Mouse (Mus musculus): Measurements from ENCODE around the gene Prss12. TPM values are rescaled to one million over a fixed set of nuclear protein-coding genes. Genes with fewer than 3 reads are reported as not detected.
A peak's percentile ranks its signal among the peaks of the same experiment; 100 is the strongest.

Prss12 gene
- 0.63 and 1.00 TPM in 2 replicates for polyA plus RNA-seq (2016; fragmentation: Nextera tagmentation; extraction: Ambion mirVana)

- Histone ChIP-seq H3K4me1 (peaks cover 22% of the 10 kb centered on the region), H3K27me3 (ENCODE audit: poor library complexity, severe bottlenecking) (peaks cover 61% of the 10 kb centered on the region), H3K27ac (peak within 1 kb of the TSS; percentile 81), H3K4me3 (peak within 1 kb of the TSS; percentile 80), H3K36me3 (replicated peaks) (no peaks in the 10 kb centered on the region), H3K9me3 (no peaks in the 10 kb centered on the region)
- under 1% methylated on average over 83 of the region's 84 CpGs for WGBS
- peak; percentile 43 for DNase-seq (ENCODE audit: extremely low spot score, low spot score)
Measured at GRCm38 (mm10) chr3:123446708-123447537, at the start of gene Prss12. Prss12 (plus strand) TSS chr3:123446913.

GRCm38 (mm10) chr3:123397562-123398481 is 48.9 kb upstream of the Prss12 start:
- H3K27me3 ChIP-seq (ENCODE audit: poor library complexity, severe bottlenecking), result no peaks in the 10 kb centered on the region
- no peaks in the 10 kb centered on the region for H3K9me3 ChIP-seq
- no peaks in the 10 kb centered on the region for H3K36me3 ChIP-seq (replicated peaks)
- H3K27ac ChIP-seq, result no peak overlapping the region
- WGBS, result 82% methylated on average over 9 of the region's 9 CpGs
- no peaks in the 10 kb centered on the region for H3K4me1 ChIP-seq
- no peak for DNase-seq (ENCODE audit: extremely low spot score, low spot score)
- H3K4me3 ChIP-seq, result no peak overlapping the region

DNA sequence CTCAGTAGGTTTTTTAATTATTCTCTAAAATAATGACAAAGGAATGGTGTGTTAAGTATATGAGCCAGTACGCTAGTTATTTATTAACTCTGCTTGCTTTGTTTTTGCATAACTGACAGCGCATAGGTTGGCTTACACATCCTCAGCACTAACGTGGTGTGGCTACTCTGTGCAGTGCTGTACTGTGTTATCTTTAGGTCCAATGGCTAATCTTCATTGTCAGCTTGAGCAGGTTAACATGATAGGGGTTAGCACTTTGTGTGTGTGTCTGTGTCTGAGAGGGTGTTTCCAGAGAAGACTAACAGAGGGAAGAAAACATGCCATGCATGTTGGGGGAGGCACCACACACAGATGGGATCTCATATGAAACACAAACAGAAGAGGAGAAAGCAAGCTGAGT is 41.8 kb upstream of the Prss12 start:
- H3K36me3 ChIP-seq (replicated peaks), result no peaks in the 10 kb centered on the region
- no peaks in the 10 kb centered on the region for H3K27me3 ChIP-seq (ENCODE audit: poor library complexity, severe bottlenecking)
- WGBS, result 90% methylated on average over 3 of the region's 3 CpGs
- no peaks in the 10 kb centered on the region for H3K4me1 ChIP-seq
- no peak overlapping the region for H3K27ac ChIP-seq
- no peaks in the 10 kb centered on the region for H3K9me3 ChIP-seq
- no peak for DNase-seq (ENCODE audit: extremely low spot score, low spot score)
- no peak overlapping the region for H3K4me3 ChIP-seq

GRCm38 (mm10) chr3:123411821-123412578 is 34.7 kb upstream of the Prss12 start:
- 84% methylated on average over 6 of the region's 6 CpGs for WGBS
- H3K27ac ChIP-seq, result no peak overlapping the region
- H3K4me3 ChIP-seq, result no peak overlapping the region
- no peaks in the 10 kb centered on the region for H3K9me3 ChIP-seq
- H3K36me3 ChIP-seq (replicated peaks), result no peaks in the 10 kb centered on the region
- DNase-seq (ENCODE audit: extremely low spot score, low spot score), result no peak
- no peaks in the 10 kb centered on the region for H3K27me3 ChIP-seq (ENCODE audit: poor library complexity, severe bottlenecking)
- peaks cover 6% of the 10 kb centered on the region for H3K4me1 ChIP-seq

DNA sequence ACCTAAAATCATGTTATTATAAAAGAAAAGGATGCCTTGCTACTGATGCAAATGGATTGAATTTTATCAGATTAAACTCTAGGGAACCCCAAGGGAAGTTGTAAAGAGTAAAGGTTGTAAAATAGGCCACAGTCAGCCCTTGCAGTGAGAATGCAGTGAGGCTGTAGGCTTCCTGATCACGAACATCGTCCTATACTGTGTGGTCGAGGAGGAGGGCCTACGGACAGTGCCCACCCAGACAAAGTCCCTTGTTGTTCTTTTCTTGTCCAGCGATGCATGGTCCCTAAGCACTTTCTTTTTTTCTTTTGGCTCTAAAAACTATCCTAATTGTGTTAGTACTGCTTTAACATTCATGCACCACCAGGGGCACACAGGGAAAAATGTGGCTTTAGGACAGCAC is 33.5 kb upstream of the Prss12 start:
- WGBS, result 31% methylated on average over 5 of the region's 5 CpGs

GRCm38 (mm10) chr3:123425647-123426046 is 21.1 kb upstream of the Prss12 start:
- H3K27ac ChIP-seq, result no peak overlapping the region
- H3K36me3 ChIP-seq (replicated peaks), result no peaks in the 10 kb centered on the region
- no peak for DNase-seq (ENCODE audit: extremely low spot score, low spot score)
- no peaks in the 10 kb centered on the region for H3K9me3 ChIP-seq
- H3K27me3 ChIP-seq (ENCODE audit: poor library complexity, severe bottlenecking), result no peaks in the 10 kb centered on the region
- H3K4me1 ChIP-seq, result no peaks in the 10 kb centered on the region
- H3K4me3 ChIP-seq, result no peak overlapping the region
- WGBS, result 85% methylated on average over 2 of the region's 2 CpGs

More for the DNA sequence above, 33.5 kb upstream of the Prss12 start:
- no peak overlapping the region for H3K27ac ChIP-seq
- H3K36me3 ChIP-seq (replicated peaks), result no peaks in the 10 kb centered on the region
- no peaks in the 10 kb centered on the region for H3K9me3 ChIP-seq
- no peaks in the 10 kb centered on the region for H3K27me3 ChIP-seq (ENCODE audit: poor library complexity, severe bottlenecking)
- no peak overlapping the region for H3K4me3 ChIP-seq
- H3K4me1 ChIP-seq, result peaks cover 6% of the 10 kb centered on the region
- DNase-seq (ENCODE audit: extremely low spot score, low spot score), result no peak

GRCm38 (mm10) chr3:123428005-123428404 is 18.7 kb upstream of the Prss12 start:
- Histone ChIP-seq H3K27ac (no peak overlapping the region), H3K4me1 (no peaks in the 10 kb centered on the region), H3K36me3 (replicated peaks) (no peaks in the 10 kb centered on the region), H3K27me3 (ENCODE audit: poor library complexity, severe bottlenecking) (no peaks in the 10 kb centered on the region), H3K4me3 (no peak overlapping the region), H3K9me3 (no peaks in the 10 kb centered on the region)
- no peak for DNase-seq (ENCODE audit: extremely low spot score, low spot score)
- 78% methylated on average over 4 of the region's 4 CpGs for WGBS

GRCm38 (mm10) chr3:123429597-123430458 is 16.9 kb upstream of the Prss12 start:
- H3K27ac ChIP-seq, result no peak overlapping the region
- DNase-seq (ENCODE audit: extremely low spot score, low spot score), result no peak
- no peaks in the 10 kb centered on the region for H3K27me3 ChIP-seq (ENCODE audit: poor library complexity, severe bottlenecking)
- H3K4me3 ChIP-seq, result no peak overlapping the region
- no peaks in the 10 kb centered on the region for H3K36me3 ChIP-seq (replicated peaks)
- no peaks in the 10 kb centered on the region for H3K4me1 ChIP-seq
- 89% methylated on average over 22 of the region's 22 CpGs for WGBS
- H3K9me3 ChIP-seq, result no peaks in the 10 kb centered on the region

DNA sequence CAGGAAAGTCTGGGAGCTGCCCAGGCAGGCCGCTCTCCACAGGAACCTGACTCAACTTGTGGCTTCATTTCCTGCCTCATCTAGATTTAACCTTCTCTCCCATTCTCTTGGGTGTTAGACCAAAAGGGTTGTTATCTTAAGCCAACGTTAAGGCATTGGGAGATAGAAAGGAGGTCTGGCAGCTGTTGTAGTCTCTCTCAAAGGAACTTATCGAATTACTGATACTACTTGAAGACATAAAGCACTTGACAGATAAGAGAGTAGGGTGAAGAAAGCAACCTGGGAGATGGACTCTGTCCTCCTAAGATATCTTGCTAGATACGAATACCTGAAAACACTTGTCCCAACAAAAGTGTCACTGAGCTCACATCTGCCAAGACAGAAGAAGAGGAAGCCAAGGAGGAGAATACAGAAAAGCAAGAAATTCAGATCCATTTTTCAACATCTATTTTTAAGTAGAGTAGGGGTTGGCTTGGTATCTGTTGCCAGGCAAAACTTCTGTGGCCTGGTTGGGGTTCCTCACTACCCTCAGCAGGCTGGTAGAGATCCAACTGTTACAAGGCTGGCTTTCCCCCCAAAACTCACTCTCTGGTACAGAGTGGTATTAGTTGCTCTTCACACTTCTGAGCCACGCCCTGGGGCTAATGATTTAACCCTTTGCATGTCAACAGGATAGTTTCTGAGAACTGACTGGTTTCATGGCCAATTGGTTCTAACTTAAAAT is 14.6 kb upstream of the Prss12 start:
- Histone ChIP-seq H3K9me3 (no peaks in the 10 kb centered on the region), H3K27me3 (ENCODE audit: poor library complexity, severe bottlenecking) (no peaks in the 10 kb centered on the region), H3K27ac (no peak overlapping the region), H3K36me3 (replicated peaks) (no peaks in the 10 kb centered on the region), H3K4me3 (no peak overlapping the region), H3K4me1 (no peaks in the 10 kb centered on the region)
- DNase-seq (ENCODE audit: extremely low spot score, low spot score), result no peak
- WGBS, result 77% methylated on average over 5 of the region's 5 CpGs

DNA sequence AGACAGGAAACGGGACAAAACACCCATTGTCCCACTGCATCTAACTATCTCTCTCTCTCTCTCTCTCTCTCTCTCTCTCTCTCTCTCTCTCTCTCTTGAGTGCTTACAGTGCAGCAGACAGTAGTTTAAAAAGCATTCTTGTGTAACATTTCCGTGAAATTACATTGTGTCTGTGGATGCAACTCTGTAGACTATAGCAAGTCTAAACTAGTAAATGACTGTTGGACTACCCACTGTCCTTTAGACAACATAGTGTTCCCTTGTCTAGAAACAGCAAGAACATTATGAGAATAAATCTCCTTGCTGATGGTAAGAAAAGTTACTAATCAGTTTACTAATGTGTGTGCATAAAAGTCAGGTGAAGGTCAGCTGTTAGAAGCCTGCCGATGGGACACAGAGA is 13.4 kb upstream of the Prss12 start:
- Histone ChIP-seq H3K27ac (no peak overlapping the region), H3K9me3 (no peaks in the 10 kb centered on the region), H3K4me1 (no peaks in the 10 kb centered on the region), H3K36me3 (replicated peaks) (no peaks in the 10 kb centered on the region), H3K27me3 (ENCODE audit: poor library complexity, severe bottlenecking) (no peaks in the 10 kb centered on the region), H3K4me3 (no peak overlapping the region)
- no peak for DNase-seq (ENCODE audit: extremely low spot score, low spot score)
- 85% methylated on average over 3 of the region's 3 CpGs for WGBS

- Histone ChIP-seq H3K27ac (no peak overlapping the region), H3K4me1 (no peaks in the 10 kb centered on the region), H3K9me3 (no peaks in the 10 kb centered on the region), H3K27me3 (ENCODE audit: poor library complexity, severe bottlenecking) (no peaks in the 10 kb centered on the region), H3K4me3 (no peak overlapping the region), H3K36me3 (replicated peaks) (no peaks in the 10 kb centered on the region)
- DNase-seq (ENCODE audit: extremely low spot score, low spot score), result no peak
- 89% methylated on average over 1 of the region's 1 CpGs for WGBS
Measured at GRCm38 (mm10) chr3:123437608-123438007, 9.1 kb upstream of the Prss12 start.
